9 mouse cellular contexts compared by ENCODE assay signal in genomic region chr13:75089721-75090410, GRCm38 (mm10). TPM values are rescaled to one million over a fixed set of nuclear protein-coding genes. Genes with fewer than 3 reads are reported as not detected.
DNase-seq lines count a peak whose midpoint lies in the region; ATAC-seq lines count a peak whose summit lies in the region.
"Had no signal": no experiment of that assay in that cellular context is flagged by ENCODE, and none has a peak within 500 bp of the region (broad histone marks: within the 10 kb centered on the region; RNA-seq: fewer than 3 reads in every experiment).

TSS of gene Pcsk1 (plus strand) at chr13:75089826.

- peaks cover 4% of the 10 kb centered on the region; the same call in 1 of the 2 replicates for H3K27me3 ChIP-seq in embryonic facial prominence, embryonic 11.5 days (ENCODE audit: control insufficient read depth, insufficient read depth, low read length)
- H3K27me3 ChIP-seq in intestine, embryonic 15.5 days (replicated peaks), result peaks cover 19% of the 10 kb centered on the region; the same call in 1 of the 2 replicates
- peaks cover 28% of the 10 kb centered on the region for H3K27me3 ChIP-seq in liver, embryonic 15.5 days

- H3K4me1 ChIP-seq in embryonic facial prominence, embryonic 11.5 days (ENCODE audit: control insufficient read depth, insufficient read depth, low read length), result no peaks in the 10 kb centered on the region
- no peaks in the 10 kb centered on the region for H3K4me1 ChIP-seq in intestine, embryonic 15.5 days (replicated peaks)
- H3K4me1 ChIP-seq in liver, embryonic 15.5 days (replicated peaks), result no peaks in the 10 kb centered on the region

- no peak within 1 kb of the TSS for H3K27ac ChIP-seq in embryonic facial prominence, embryonic 11.5 days (replicated peaks; ENCODE audit: low read depth, low read length)
- no peak within 1 kb of the TSS for H3K27ac ChIP-seq in intestine, embryonic 15.5 days
- no peak within 1 kb of the TSS for H3K27ac ChIP-seq in liver, embryonic 15.5 days (replicated peaks)

- DNase-seq in cerebellum, postnatal 4 days (ENCODE audit: low spot score in 2 of 2), result no peak
- DNase-seq in adrenal gland, adult 18-20 months (ENCODE audit: low spot score in 2 of 2), result no peak
- peak; percentile 10 for DNase-seq in embryonic facial prominence, embryonic 11.5 days (ENCODE audit: low spot score)
- peak; percentile 29 to 37 for DNase-seq in right cerebral cortex, postnatal 36 days (ENCODE audit: low spot score in 2 of 2)
- DNase-seq in kidney, postnatal 36 days, result no peak

- peak within 1 kb of the TSS; percentile 57 for H3K4me2 ChIP-seq in embryonic facial prominence, embryonic 11.5 days (ENCODE audit: low read depth, low read length)
- H3K4me2 ChIP-seq in intestine, embryonic 15.5 days (replicated peaks), result peak within 1 kb of the TSS; percentile 53
- peak within 1 kb of the TSS; percentile 36 for H3K4me2 ChIP-seq in liver, embryonic 15.5 days

- H3K9me3 ChIP-seq in embryonic facial prominence, embryonic 11.5 days (replicated peaks; ENCODE audit: control insufficient read depth, low read length), result no peaks in the 10 kb centered on the region
- no peaks in the 10 kb centered on the region for H3K9me3 ChIP-seq in intestine, embryonic 15.5 days
- H3K9me3 ChIP-seq in liver, embryonic 15.5 days (replicated peaks), result no peaks in the 10 kb centered on the region

- peak; percentile 76 for ATAC-seq in cerebellum, adult (ENCODE audit: insufficient number of reproducible peaks, low FRiP score, low TSS enrichment)
- ATAC-seq in embryonic facial prominence, embryonic 11.5 days (replicated peaks; ENCODE audit: insufficient number of reproducible peaks, low FRiP score, low TSS enrichment, low read depth), result no peak
- 0 out of 2 replicates have a peak, but pooled peaks have one; percentile 51 for ATAC-seq in intestine, embryonic 15.5 days
- no peak for ATAC-seq in liver, embryonic 15.5 days (ENCODE audit: insufficient read depth)

- no peaks in the 10 kb centered on the region for H3K36me3 ChIP-seq in embryonic facial prominence, embryonic 11.5 days (replicated peaks; ENCODE audit: control insufficient read depth, insufficient read depth, low read depth, low read length)
- no peaks in the 10 kb centered on the region for H3K36me3 ChIP-seq in intestine, embryonic 15.5 days
- no peaks in the 10 kb centered on the region for H3K36me3 ChIP-seq in liver, embryonic 15.5 days (replicated peaks)

- peak within 1 kb of the TSS; percentile 26 for H3K4me3 ChIP-seq in embryonic facial prominence, embryonic 11.5 days (ENCODE audit: low read depth, low read length)
- H3K4me3 ChIP-seq in intestine, embryonic 15.5 days (replicated peaks), result peak within 1 kb of the TSS; percentile 27
- H3K4me3 ChIP-seq in liver, embryonic 15.5 days (replicated peaks), result no peak within 1 kb of the TSS

- peak within 1 kb of the TSS; percentile 22; the same call in 1 of the 2 replicates for H3K9ac ChIP-seq in embryonic facial prominence, embryonic 11.5 days (replicated peaks; ENCODE audit: low read length)
- no peak within 1 kb of the TSS for H3K9ac ChIP-seq in intestine, embryonic 15.5 days
- H3K9ac ChIP-seq in liver, embryonic 15.5 days, result no peak within 1 kb of the TSS

- WGBS in embryonic facial prominence, embryonic 11.5 days, result 1% methylated on average over 28 of the region's 28 CpGs
- WGBS in intestine, embryonic 15.5 days, result 1% methylated on average over 28 of the region's 28 CpGs
- 1% methylated on average over 28 of the region's 28 CpGs for WGBS in liver, embryonic 15.5 days (ENCODE audit: insufficient replicate concordance)

RNA-seq across cellular contexts. Expression of gene Pcsk1, which starts in this region (rescaled TPM):
- total RNA-seq in adrenal gland, adult 18-20 months (2021), result 10 to 100 TPM; 23.1 to 28.6 TPM
- polyA plus RNA-seq in embryonic facial prominence, embryonic 11.5 days (2014; fragmentation: Nextera tagmentation; extraction: Ambion mirVana), result 0.38 and 0.50 TPM in 2 replicates
- polyA plus RNA-seq in intestine, embryonic 15.5 days (2015; fragmentation: Nextera tagmentation; extraction: Ambion mirVana), result 3.5 TPM in 2 replicates
- polyA plus RNA-seq in liver, embryonic 15.5 days (2015; fragmentation: Nextera tagmentation; extraction: Ambion mirVana), result not detected in 2 replicates
- polyA plus RNA-seq: gonadal fat pad, adult 2 months had no signal

Comparison
In these comparisons a context has a peak if more than half of its experiments do, and no peak if none do; other contexts are left out.
1. Peak in DNase-seq, H3K4me3 ChIP-seq, H3K9ac ChIP-seq and H3K4me2 ChIP-seq in embryonic facial prominence, embryonic 11.5 days; RNA of the gene not detected or under 1 TPM.
2. ATAC-seq: peak in cerebellum, adult (single experiment) and intestine, embryonic 15.5 days (single experiment); none in embryonic facial prominence, embryonic 11.5 days (single experiment) and liver, embryonic 15.5 days (single experiment).
3. DNase-seq: peak in right cerebral cortex, postnatal 36 days (2 of 2); none in cerebellum, postnatal 4 days (0 of 2), adrenal gland, adult 18-20 months (0 of 2) and kidney, postnatal 36 days (0 of 2).
4. Peak in every context shown above with its lines, with median percentiles within 50 percentile points of each other: H3K4me2 ChIP-seq.